Mouse (Mus musculus) kidney, postnatal 0 days (tissue): ENCODE data around the gene Ppl. TPM values are rescaled to one million over a fixed set of nuclear protein-coding genes. Genes with fewer than 3 reads are reported as not detected.

Experiments
- ATAC-seq: fragments of 200-750 bp; cut with Nextera tagmentation; replicated peaks from 2 replicates; pipeline ENCODE4 v1.8.0; 2017; ENCODE audit warnings: low read depth, moderate number of reproducible peaks, moderate TSS enrichment, moderate library complexity; ENCODE audit not compliant: low FRiP score
- DNase-seq: peaks from one replicate; pipeline ENCODE4 v3.0.0-alpha.2; 2016; ENCODE audit warnings: low spot score
- H3K27ac ChIP-seq: fragments of 300-500 bp; sonication (generic); 2 replicates; pipeline ENCODE4 v1.5.1; 2014; ENCODE audit warnings: mild to moderate bottlenecking
- H3K27me3 ChIP-seq: fragments of 300-500 bp; sonication (generic); 2 replicates; pipeline ENCODE4 v1.6.1; 2014; ENCODE audit warnings: low read length, mixed read lengths; ENCODE audit not compliant: insufficient read depth
- H3K36me3 ChIP-seq: fragments of 300-500 bp; sonication (generic); 2 replicates; pipeline ENCODE4 v1.6.1; 2014; ENCODE audit warnings: low read length, mixed read lengths; ENCODE audit not compliant: insufficient read depth
- H3K4me1 ChIP-seq: fragments of 300-500 bp; sonication (generic); replicated peaks from 2 replicates; pipeline ENCODE4 v1.6.1; 2014; ENCODE audit warnings: antibody characterized with exemption, low read length, mixed read lengths; ENCODE audit not compliant: insufficient read depth
- H3K4me2 ChIP-seq: fragments of 300-500 bp; sonication (generic); 2 replicates; pipeline ENCODE4 v1.6.1; 2014; ENCODE audit warnings: mild to moderate bottlenecking, low read length, moderate library complexity, mixed read lengths
- H3K4me3 ChIP-seq: fragments of 300-500 bp; sonication (generic); replicated peaks from 2 replicates; pipeline ENCODE4 v1.5.1; 2014; ENCODE audit warnings: low read depth, low read length
- H3K9ac ChIP-seq: fragments of 300-500 bp; sonication (generic); 2 replicates; pipeline ENCODE4 v1.6.1; 2014; ENCODE audit warnings: low read depth, low read length
- H3K9me3 ChIP-seq: fragments of 300-500 bp; sonication (generic); replicated peaks from 2 replicates; pipeline ENCODE4 v1.6.1; 2016; ENCODE audit warnings: low read length, inconsistent platforms, mixed read lengths
- CTCF ChIP-seq: IDR thresholded peaks from 2 replicates; pipeline ENCODE4 v1.5.1; 2016; ENCODE audit warnings: antibody characterized with exemption, low read depth, mild to moderate bottlenecking, moderate library complexity
- WGBS: fragments of 180-500 bp; shearing (Covaris S2); extraction: QIAGEN DNeasy Blood & Tissue Kit; methylation state at CpG from one replicate; pipeline ENCODE4 v1.1.7; 2014; 5-methylcytosine and 5-hydroxymethylcytosine counted together
- polyA plus RNA-seq: library from polyadenylated mRNA; unstranded; fragments of >200 nt; fragmentation: Nextera tagmentation; extraction: Ambion mirVana; gene quantifications from 2 replicates; pipeline ENCODE4 v1.2.1, GENCODE M21; 2015

The Ppl gene
- polyA plus RNA-seq, 1 experiment from 2014 or later = 2.8 TPM

- no peak for TF ChIP-seq CTCF
- no peaks in the 10 kb centered on the region for H3K9me3 ChIP-seq
- DNase-seq = no peak
These were observed 43.2 kb downstream of the Ppl start for GRCm38 (mm10) chr16:5089021-5089420.

GRCm38 (mm10) chr16:5086179-5086578, 46.0 kb downstream of the Ppl start:
- WGBS = 88% methylated on average over 2 of the region's 2 CpGs
- Histone ChIP-seq H3K36me3 (peaks cover 57% of the 10 kb centered on the region), H3K9ac (no peak overlapping the region), H3K4me1 (no peaks in the 10 kb centered on the region), H3K27me3 (no peaks in the 10 kb centered on the region), H3K4me2 (no peak overlapping the region), H3K27ac (no peak overlapping the region), H3K4me3 (no peak overlapping the region), H3K9me3 (no peaks in the 10 kb centered on the region)
- DNase-seq (no peak), ATAC-seq (no peak)
- TF ChIP-seq CTCF = no peak

More at GRCm38 (mm10) chr16:5089021-5089420, 43.2 kb downstream of the Ppl start:
- Histone ChIP-seq H3K27me3 (no peaks in the 10 kb centered on the region), H3K4me1 (no peaks in the 10 kb centered on the region; the same call in 1 of the 2 replicates), H3K27ac (no peak overlapping the region), H3K4me3 (no peak overlapping the region), H3K4me2 (no peak overlapping the region), H3K9ac (no peak overlapping the region), H3K36me3 (peaks cover 33% of the 10 kb centered on the region)
- no peak for ATAC-seq
- WGBS = 61% methylated on average over 10 of the region's 10 CpGs

GRCm38 (mm10) chr16:5085196-5085595, 47.0 kb downstream of the Ppl start:
- WGBS = 81% methylated on average over 4 of the region's 4 CpGs
- no peaks in the 10 kb centered on the region for H3K4me1 ChIP-seq
- no peak overlapping the region for H3K9ac ChIP-seq
- H3K4me3 ChIP-seq = no peak overlapping the region
- no peak overlapping the region for H3K27ac ChIP-seq
- no peak for TF ChIP-seq CTCF
- ATAC-seq = no peak
- no peaks in the 10 kb centered on the region for H3K9me3 ChIP-seq
- H3K4me2 ChIP-seq = no peak overlapping the region
- no peak for DNase-seq
- H3K36me3 ChIP-seq = peaks cover 58% of the 10 kb centered on the region
- no peaks in the 10 kb centered on the region for H3K27me3 ChIP-seq

DNA sequence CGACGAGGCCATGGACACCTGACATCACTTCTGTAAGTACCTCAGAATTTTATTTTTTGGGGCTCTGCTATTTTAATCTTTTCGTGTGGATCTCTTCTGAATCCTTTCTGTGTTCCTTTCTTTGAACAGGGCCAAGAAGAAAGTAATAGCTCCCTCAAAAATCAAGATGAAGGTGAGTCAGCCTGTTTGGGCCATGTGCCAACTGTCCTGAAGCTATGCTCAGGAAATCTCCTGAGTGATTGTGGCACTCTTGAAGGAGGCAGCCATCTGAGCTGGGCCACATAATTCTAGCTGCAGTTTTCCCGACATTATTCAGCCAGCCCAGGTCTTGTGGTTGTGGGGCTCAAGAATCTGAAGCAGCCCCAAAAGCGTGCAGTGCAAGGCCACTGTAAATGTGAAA, 57.9 kb downstream of the Ppl start:
- no peak overlapping the region for H3K27ac ChIP-seq
- H3K36me3 ChIP-seq = peaks cover 86% of the 10 kb centered on the region
- H3K4me2 ChIP-seq = no peak overlapping the region
- 87% methylated on average over 5 of the region's 5 CpGs for WGBS
- DNase-seq (no peak), ATAC-seq (no peak)
- TF ChIP-seq CTCF = no peak
- H3K27me3 ChIP-seq = no peaks in the 10 kb centered on the region
- no peak overlapping the region for H3K4me3 ChIP-seq
- no peak overlapping the region for H3K9ac ChIP-seq
- H3K4me1 ChIP-seq = no peaks in the 10 kb centered on the region
- H3K9me3 ChIP-seq = no peaks in the 10 kb centered on the region

DNA sequence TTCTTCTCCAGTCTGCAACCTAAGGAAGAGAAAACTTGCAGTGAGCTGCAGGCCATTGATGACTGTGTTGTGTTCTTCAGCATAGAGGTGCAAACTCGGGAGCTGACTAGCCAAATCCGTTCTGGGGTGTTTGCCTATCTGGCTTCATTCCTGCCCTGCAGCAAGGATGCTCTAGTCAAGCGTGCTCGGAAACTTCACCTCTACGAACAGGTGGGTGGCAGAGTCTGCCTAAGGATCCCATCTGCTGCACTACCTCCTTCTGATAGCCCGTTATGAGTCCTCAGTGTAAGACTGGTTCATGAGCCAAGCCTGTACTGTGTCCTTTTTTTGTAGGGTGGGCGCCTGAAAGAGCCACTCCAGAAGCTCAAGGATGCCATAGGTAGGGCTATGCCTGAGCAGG, 60.2 kb downstream of the Ppl start:
- Histone ChIP-seq H3K4me2 (no peak overlapping the region), H3K27ac (no peak overlapping the region), H3K4me3 (no peak overlapping the region), H3K9ac (no peak overlapping the region), H3K27me3 (no peaks in the 10 kb centered on the region), H3K36me3 (peaks cover 67% of the 10 kb centered on the region), H3K9me3 (no peaks in the 10 kb centered on the region), H3K4me1 (no peaks in the 10 kb centered on the region)
- ATAC-seq = no peak
- TF ChIP-seq CTCF = no peak
- 89% methylated on average over 7 of the region's 7 CpGs for WGBS
- no peak for DNase-seq

GRCm38 (mm10) chr16:5070321-5070720, 61.9 kb downstream of the Ppl start:
- Histone ChIP-seq H3K4me1 (no peaks in the 10 kb centered on the region), H3K4me3 (no peak overlapping the region), H3K36me3 (peaks cover 54% of the 10 kb centered on the region), H3K9me3 (no peaks in the 10 kb centered on the region), H3K9ac (no peak overlapping the region), H3K27ac (no peak overlapping the region), H3K27me3 (no peaks in the 10 kb centered on the region), H3K4me2 (no peak overlapping the region)
- 79% methylated on average over 3 of the region's 3 CpGs for WGBS
- TF ChIP-seq CTCF = no peak
- ATAC-seq (no peak), DNase-seq (no peak)

GRCm38 (mm10) chr16:5063472-5063871, 68.7 kb downstream of the Ppl start:
- Histone ChIP-seq H3K27ac (no peak overlapping the region), H3K27me3 (no peaks in the 10 kb centered on the region), H3K4me1 (no peaks in the 10 kb centered on the region), H3K9ac (no peak overlapping the region), H3K36me3 (peaks cover 35% of the 10 kb centered on the region), H3K4me2 (no peak overlapping the region), H3K9me3 (no peaks in the 10 kb centered on the region), H3K4me3 (no peak overlapping the region)
- DNase-seq (no peak), ATAC-seq (no peak)
- no peak for TF ChIP-seq CTCF
- WGBS = 98% methylated on average over 4 of the region's 4 CpGs
